Mouse (Mus musculus) heart, embryonic 10.5 days (tissue): ENCODE data around the gene Snx4. TPM values are rescaled to one million over a fixed set of nuclear protein-coding genes. Genes with fewer than 3 reads are reported as not detected.

Experiments used
- DNase-seq: peaks from one replicate; pipeline ENCODE4 v3.0.0-alpha.2; 2017; ENCODE audit warnings: low spot score
- H3K27ac ChIP-seq: fragments of 300-500 bp; sonication (generic); 2 replicates; pipeline ENCODE4 v1.5.1; 2016; ENCODE audit warnings: mild to moderate bottlenecking
- H3K27me3 ChIP-seq: fragments of 300-500 bp; sonication (generic); 2 replicates; pipeline ENCODE4 v1.6.1; 2016; ENCODE audit warnings: mild to moderate bottlenecking; ENCODE audit not compliant: poor library complexity, insufficient read depth, severe bottlenecking
- H3K36me3 ChIP-seq: fragments of 300-500 bp; sonication (generic); 2 replicates; pipeline ENCODE4 v1.6.1; 2016; ENCODE audit warnings: mild to moderate bottlenecking, moderate library complexity
- H3K4me1 ChIP-seq: fragments of 300-500 bp; sonication (generic); 2 replicates; pipeline ENCODE4 v1.6.1; 2016; ENCODE audit warnings: mild to moderate bottlenecking
- H3K4me3 ChIP-seq: fragments of 300-500 bp; sonication (generic); 2 replicates; pipeline ENCODE4 v1.5.1; 2016; ENCODE audit warnings: mild to moderate bottlenecking, moderate library complexity
- H3K9me3 ChIP-seq: fragments of 300-500 bp; sonication (generic); 2 replicates; pipeline ENCODE4 v1.6.1; 2016; ENCODE audit warnings: mild to moderate bottlenecking, moderate library complexity
- WGBS: fragments of 180-500 bp; shearing (Covaris S2); methylation state at CpG from one replicate; pipeline ENCODE4 v1.1.7; 2016; 5-methylcytosine and 5-hydroxymethylcytosine counted together
- polyA plus RNA-seq: library from polyadenylated mRNA; unstranded; fragments of >200 nt; fragmentation: Nextera tagmentation; extraction: Ambion mirVana; gene quantifications from 2 replicates; pipeline ENCODE4 v1.2.1, GENCODE M21; 2016

The Snx4 gene
- polyA plus RNA-seq, 1 experiment from 2014 or later = 83.2 TPM

GRCm38 (mm10) chr16:33246526-33246925 is 4.7 kb upstream of the Snx4 start:
- 89% methylated on average over 5 of the region's 5 CpGs for WGBS
- H3K36me3 ChIP-seq = peaks cover 46% of the 10 kb centered on the region
- no peak overlapping the region for H3K27ac ChIP-seq
- H3K4me1 ChIP-seq = peaks cover 7% of the 10 kb centered on the region; the same call in 1 of the 2 replicates
- no peak overlapping the region for H3K4me3 ChIP-seq
- no peak for DNase-seq
- no peaks in the 10 kb centered on the region for H3K27me3 ChIP-seq
- H3K9me3 ChIP-seq = no peaks in the 10 kb centered on the region

- Histone ChIP-seq H3K27ac (no peak overlapping the region), H3K9me3 (no peaks in the 10 kb centered on the region), H3K4me3 (no peak overlapping the region), H3K4me1 (peaks cover 12% of the 10 kb centered on the region), H3K27me3 (no peaks in the 10 kb centered on the region), H3K36me3 (peaks cover 41% of the 10 kb centered on the region)
- DNase-seq = no peak
- WGBS = 87% methylated on average over 2 of the region's 2 CpGs
These were observed 4.2 kb upstream of the Snx4 start for GRCm38 (mm10) chr16:33247006-33247405.

- Histone ChIP-seq H3K9me3 (no peaks in the 10 kb centered on the region), H3K27ac (peak overlapping the region; percentile 97; the same call in 1 of the 2 replicates), H3K4me3 (peak overlapping the region; percentile 96), H3K36me3 (peaks cover 17% of the 10 kb centered on the region; the same call in 1 of the 2 replicates), H3K27me3 (no peaks in the 10 kb centered on the region), H3K4me1 (peaks cover 22% of the 10 kb centered on the region)
- no peak for DNase-seq
- 27% methylated on average over 9 of the region's 9 CpGs for WGBS
These were observed 556 bp upstream of the Snx4 start for GRCm38 (mm10) chr16:33250651-33251120.

GRCm38 (mm10) chr16:33255601-33256000 is 4.4 kb downstream of the Snx4 start:
- 81% methylated on average over 7 of the region's 7 CpGs for WGBS
- Histone ChIP-seq H3K27me3 (no peaks in the 10 kb centered on the region), H3K27ac (no peak overlapping the region), H3K36me3 (peaks cover 5% of the 10 kb centered on the region; the same call in 1 of the 2 replicates), H3K4me3 (no peak overlapping the region), H3K9me3 (no peaks in the 10 kb centered on the region), H3K4me1 (peaks cover 30% of the 10 kb centered on the region; the same call in 1 of the 2 replicates)
- no peak for DNase-seq

GRCm38 (mm10) chr16:33258530-33258929 is 7.3 kb downstream of the Snx4 start:
- peaks cover 33% of the 10 kb centered on the region; the same call in 1 of the 2 replicates for H3K4me1 ChIP-seq
- no peak overlapping the region for H3K4me3 ChIP-seq
- no peaks in the 10 kb centered on the region for H3K27me3 ChIP-seq
- 34% methylated on average over 2 of the region's 2 CpGs for WGBS
- H3K36me3 ChIP-seq = 0 out of 2 replicates have a peak, but pooled peaks cover 2% of the 10 kb centered on the region
- H3K27ac ChIP-seq = no peak overlapping the region
- H3K9me3 ChIP-seq = no peaks in the 10 kb centered on the region
- no peak for DNase-seq

GRCm38 (mm10) chr16:33259824-33260223 is 8.6 kb downstream of the Snx4 start:
- no peak for DNase-seq
- H3K9me3 ChIP-seq = no peaks in the 10 kb centered on the region
- 80% methylated on average over 3 of the region's 3 CpGs for WGBS

GRCm38 (mm10) chr16:33260825-33261224 is 9.6 kb downstream of the Snx4 start:
- Histone ChIP-seq H3K27ac (no peak overlapping the region), H3K36me3 (peaks cover 23% of the 10 kb centered on the region), H3K27me3 (no peaks in the 10 kb centered on the region), H3K9me3 (no peaks in the 10 kb centered on the region), H3K4me3 (no peak overlapping the region), H3K4me1 (peaks cover 27% of the 10 kb centered on the region; the same call in 1 of the 2 replicates)
- DNase-seq = no peak
- 74% methylated on average over 8 of the region's 8 CpGs for WGBS

More at GRCm38 (mm10) chr16:33259824-33260223, 8.6 kb downstream of the Snx4 start:
- Histone ChIP-seq H3K27me3 (no peaks in the 10 kb centered on the region), H3K4me3 (no peak overlapping the region), H3K27ac (no peak overlapping the region), H3K4me1 (peaks cover 33% of the 10 kb centered on the region; the same call in 1 of the 2 replicates), H3K36me3 (peaks cover 13% of the 10 kb centered on the region; the same call in 1 of the 2 replicates)

- 55% methylated on average over 2 of the region's 2 CpGs for WGBS
- peaks cover 31% of the 10 kb centered on the region for H3K36me3 ChIP-seq
- H3K4me3 ChIP-seq = no peak overlapping the region
- DNase-seq = no peak
- no peak overlapping the region for H3K27ac ChIP-seq
- H3K27me3 ChIP-seq = no peaks in the 10 kb centered on the region
- H3K9me3 ChIP-seq = no peaks in the 10 kb centered on the region
- peaks cover 27% of the 10 kb centered on the region; the same call in 1 of the 2 replicates for H3K4me1 ChIP-seq
These were observed 10.4 kb downstream of the Snx4 start for GRCm38 (mm10) chr16:33261584-33262061.

GRCm38 (mm10) chr16:33262096-33262495 is 10.9 kb downstream of the Snx4 start:
- Histone ChIP-seq H3K4me3 (no peak overlapping the region), H3K36me3 (peaks cover 35% of the 10 kb centered on the region), H3K4me1 (peaks cover 27% of the 10 kb centered on the region; the same call in 1 of the 2 replicates), H3K27me3 (no peaks in the 10 kb centered on the region), H3K27ac (no peak overlapping the region), H3K9me3 (no peaks in the 10 kb centered on the region)
- DNase-seq = no peak
- WGBS = 64% methylated on average over 1 of the region's 1 CpGs

- 87% methylated on average over 9 of the region's 9 CpGs for WGBS
- Histone ChIP-seq H3K27ac (no peak overlapping the region), H3K36me3 (peaks cover 74% of the 10 kb centered on the region), H3K9me3 (no peaks in the 10 kb centered on the region), H3K4me3 (no peak overlapping the region), H3K4me1 (no peaks in the 10 kb centered on the region), H3K27me3 (no peaks in the 10 kb centered on the region)
- DNase-seq = peak; percentile 47
These were observed 16.5 kb downstream of the Snx4 start for GRCm38 (mm10) chr16:33267616-33268253.

GRCm38 (mm10) chr16:33271824-33272223 is 20.6 kb downstream of the Snx4 start:
- Histone ChIP-seq H3K9me3 (no peaks in the 10 kb centered on the region), H3K27me3 (no peaks in the 10 kb centered on the region), H3K4me1 (no peaks in the 10 kb centered on the region), H3K36me3 (peaks cover 65% of the 10 kb centered on the region), H3K27ac (no peak overlapping the region), H3K4me3 (no peak overlapping the region)
- peak; percentile 35 for DNase-seq
- WGBS = 84% methylated on average over 4 of the region's 4 CpGs

- 60% methylated on average over 1 of the region's 1 CpGs for WGBS
- Histone ChIP-seq H3K4me1 (no peaks in the 10 kb centered on the region), H3K4me3 (no peak overlapping the region), H3K9me3 (no peaks in the 10 kb centered on the region), H3K27me3 (no peaks in the 10 kb centered on the region), H3K27ac (no peak overlapping the region), H3K36me3 (peaks cover 77% of the 10 kb centered on the region)
- peak; percentile 48 for DNase-seq
These were observed 31.8 kb downstream of the Snx4 start for GRCm38 (mm10) chr16:33283079-33283478.

GRCm38 (mm10) chr16:33288536-33288935 is 37.3 kb downstream of the Snx4 start:
- H3K27me3 ChIP-seq = no peaks in the 10 kb centered on the region
- H3K9me3 ChIP-seq = peaks cover 6% of the 10 kb centered on the region
- peaks cover 91% of the 10 kb centered on the region for H3K36me3 ChIP-seq
- H3K27ac ChIP-seq = no peak overlapping the region
- no peaks in the 10 kb centered on the region for H3K4me1 ChIP-seq
- no peak overlapping the region for H3K4me3 ChIP-seq
- WGBS = 90% methylated on average over 9 of the region's 9 CpGs
- DNase-seq = peak; percentile 68
